Mouse (Mus musculus): Measurements from ENCODE around the gene Gjc2. TPM values are rescaled to one million over a fixed set of nuclear protein-coding genes. Genes with fewer than 3 reads are reported as not detected.

Gene Gjc2
- polyA plus RNA-seq, 1 experiment: 3.4 TPM

- TF ChIP-seq CTCF (IDR thresholded peaks at IDR 0.05; ENCODE audit: extremely low read depth, insufficient read depth, insufficient read length, insufficient replicate concordance) (no peak), POLR2A (IDR thresholded peaks at IDR 0.05; ENCODE audit: low read depth, low read length) (no peak)
- Histone ChIP-seq H3K36me3 (ENCODE audit: control insufficient read depth, insufficient read depth, low read length) (no peaks in the 10 kb centered on the region), H3K27me3 (ENCODE audit: control insufficient read depth, insufficient read depth, low read length) (peaks cover 6% of the 10 kb centered on the region; the same call in 1 of the 2 replicates), H3K27ac (ENCODE audit: insufficient read depth, low read length) (no peak overlapping the region), H3K4me3 (ENCODE audit: extremely low read depth, insufficient read depth, insufficient read length) (no peak overlapping the region), H3K4me1 (ENCODE audit: control insufficient read depth, insufficient read depth, insufficient read length) (peaks cover 2% of the 10 kb centered on the region; the same call in 1 of the 2 replicates)
- WGBS: 9% methylated on average over 55 of the region's 55 CpGs
- no peak for DNase-seq (ENCODE audit: low read depth in 1 of 2, low spot score in 2 of 2)
Observed at GRCm38 (mm10) chr11:59135051-59135820, 47.8 kb downstream of the Gjc2 start.

- H3K4me1 ChIP-seq (ENCODE audit: control insufficient read depth, insufficient read depth, insufficient read length): peaks cover 2% of the 10 kb centered on the region; the same call in 1 of the 2 replicates
- DNase-seq (ENCODE audit: low read depth in 1 of 2, low spot score in 2 of 2): no peak
- 6% methylated on average over 35 of the region's 35 CpGs for WGBS
- no peak overlapping the region for H3K4me3 ChIP-seq (ENCODE audit: extremely low read depth, insufficient read depth, insufficient read length)
- no peaks in the 10 kb centered on the region for H3K36me3 ChIP-seq (ENCODE audit: control insufficient read depth, insufficient read depth, low read length)
- no peak overlapping the region for H3K27ac ChIP-seq (ENCODE audit: insufficient read depth, low read length)
- H3K27me3 ChIP-seq (ENCODE audit: control insufficient read depth, insufficient read depth, low read length): peaks cover 6% of the 10 kb centered on the region; the same call in 1 of the 2 replicates
- TF ChIP-seq POLR2A (IDR thresholded peaks at IDR 0.05; ENCODE audit: low read depth, low read length): no peak
- no peak for TF ChIP-seq CTCF (IDR thresholded peaks at IDR 0.05; ENCODE audit: extremely low read depth, insufficient read depth, insufficient read length, insufficient replicate concordance)
Observed at GRCm38 (mm10) chr11:59134373-59134997, 48.5 kb downstream of the Gjc2 start.

- 74% methylated on average over 2 of the region's 3 CpGs for WGBS
- Histone ChIP-seq H3K36me3 (ENCODE audit: control insufficient read depth, insufficient read depth, low read length) (no peaks in the 10 kb centered on the region), H3K4me1 (ENCODE audit: control insufficient read depth, insufficient read depth, insufficient read length) (peaks cover 2% of the 10 kb centered on the region; the same call in 1 of the 2 replicates), H3K27me3 (ENCODE audit: control insufficient read depth, insufficient read depth, low read length) (peaks cover 6% of the 10 kb centered on the region; the same call in 1 of the 2 replicates), H3K27ac (ENCODE audit: insufficient read depth, low read length) (no peak overlapping the region), H3K4me3 (ENCODE audit: extremely low read depth, insufficient read depth, insufficient read length) (no peak overlapping the region)
- TF ChIP-seq POLR2A (IDR thresholded peaks at IDR 0.05; ENCODE audit: low read depth, low read length) (no peak), CTCF (IDR thresholded peaks at IDR 0.05; ENCODE audit: extremely low read depth, insufficient read depth, insufficient read length, insufficient replicate concordance) (no peak)
- DNase-seq (ENCODE audit: low read depth in 1 of 2, low spot score in 2 of 2): no peak
Observed at GRCm38 (mm10) chr11:59132065-59132464, 50.9 kb downstream of the Gjc2 start.

GRCm38 (mm10) chr11:59131348-59131919 is 51.6 kb downstream of the Gjc2 start:
- Histone ChIP-seq H3K27me3 (ENCODE audit: control insufficient read depth, insufficient read depth, low read length) (peaks cover 6% of the 10 kb centered on the region; the same call in 1 of the 2 replicates), H3K36me3 (ENCODE audit: control insufficient read depth, insufficient read depth, low read length) (no peaks in the 10 kb centered on the region), H3K4me1 (ENCODE audit: control insufficient read depth, insufficient read depth, insufficient read length) (peaks cover 2% of the 10 kb centered on the region; the same call in 1 of the 2 replicates), H3K4me3 (ENCODE audit: extremely low read depth, insufficient read depth, insufficient read length) (no peak overlapping the region), H3K27ac (ENCODE audit: insufficient read depth, low read length) (no peak overlapping the region)
- WGBS: 42% methylated on average over 18 of the region's 18 CpGs
- DNase-seq (ENCODE audit: low read depth in 1 of 2, low spot score in 2 of 2): no peak
- TF ChIP-seq CTCF (IDR thresholded peaks at IDR 0.05; ENCODE audit: extremely low read depth, insufficient read depth, insufficient read length, insufficient replicate concordance): no peak
- no peak for TF ChIP-seq POLR2A (IDR thresholded peaks at IDR 0.05; ENCODE audit: low read depth, low read length)

GRCm38 (mm10) chr11:59130782-59131181 is 52.2 kb downstream of the Gjc2 start:
- H3K4me1 ChIP-seq (ENCODE audit: control insufficient read depth, insufficient read depth, insufficient read length): peaks cover 2% of the 10 kb centered on the region; the same call in 1 of the 2 replicates
- TF ChIP-seq CTCF (IDR thresholded peaks at IDR 0.05; ENCODE audit: extremely low read depth, insufficient read depth, insufficient read length, insufficient replicate concordance) (no peak), POLR2A (IDR thresholded peaks at IDR 0.05; ENCODE audit: low read depth, low read length) (no peak)
- 54% methylated on average over 9 of the region's 9 CpGs for WGBS
- peaks cover 6% of the 10 kb centered on the region; the same call in 1 of the 2 replicates for H3K27me3 ChIP-seq (ENCODE audit: control insufficient read depth, insufficient read depth, low read length)
- H3K4me3 ChIP-seq (ENCODE audit: extremely low read depth, insufficient read depth, insufficient read length): no peak overlapping the region
- no peak overlapping the region for H3K27ac ChIP-seq (ENCODE audit: insufficient read depth, low read length)
- DNase-seq (ENCODE audit: low read depth in 1 of 2, low spot score in 2 of 2): no peak
- no peaks in the 10 kb centered on the region for H3K36me3 ChIP-seq (ENCODE audit: control insufficient read depth, insufficient read depth, low read length)

Other genes with a start within 250 kb of the Gjc2 start
- 157 and 230 TPM in 2 replicates for gene Rnf187, start 244.3 kb downstream of the Gjc2 start, polyA plus RNA-seq (2012; rRNA removed)
- 13.2 and 21.2 TPM in 2 replicates for gene Hist3h2ba, start 234.3 kb downstream of the Gjc2 start, polyA plus RNA-seq (2012; rRNA removed)
- gene Hist3h2a, start 228.5 kb downstream of the Gjc2 start, polyA plus RNA-seq (2012; rRNA removed): 14.8 and 20.0 TPM in 2 replicates
- 0.06 and 0.23 TPM in 2 replicates for gene Trim17, start 228.5 kb downstream of the Gjc2 start, polyA plus RNA-seq (2012; rRNA removed)
- gene Trim11, start 205.1 kb downstream of the Gjc2 start, polyA plus RNA-seq (2012; rRNA removed): 55.6 and 62.0 TPM in 2 replicates
- 1.2 and 1.6 TPM in 2 replicates for gene Obscn, start 46.8 kb downstream of the Gjc2 start, polyA plus RNA-seq (2012; rRNA removed)
- 6.3 and 6.5 TPM in 2 replicates for gene Iba57, start 19.5 kb downstream of the Gjc2 start, polyA plus RNA-seq (2012; rRNA removed)
- gene Guk1, start 9.0 kb upstream of the Gjc2 start, polyA plus RNA-seq (2012; rRNA removed): 40.9 and 52.3 TPM in 2 replicates
- gene Mrpl55, start 19.3 kb upstream of the Gjc2 start, polyA plus RNA-seq (2012; rRNA removed): 16.1 and 21.8 TPM in 2 replicates
- 19.9 and 25.0 TPM in 2 replicates for gene 2310033P09Rik, start 25.1 kb upstream of the Gjc2 start, polyA plus RNA-seq (2012; rRNA removed)
- 252 and 312 TPM in 2 replicates for gene Arf1, start 45.1 kb upstream of the Gjc2 start, polyA plus RNA-seq (2012; rRNA removed)
- 0.04 TPM in 1 of 2 replicates, not detected in the other for gene Wnt3a, start 107.5 kb upstream of the Gjc2 start, polyA plus RNA-seq (2012; rRNA removed)
- gene Wnt9a, start 123.7 kb upstream of the Gjc2 start, polyA plus RNA-seq (2012; rRNA removed): 0.33 and 0.40 TPM in 2 replicates
- gene Prss38, start 192.4 kb upstream of the Gjc2 start, polyA plus RNA-seq (2012; rRNA removed): not detected in 2 replicates